Mouse (Mus musculus) heart, postnatal 0 days (tissue): ENCODE results near the gene Phf1.

Experiments used
- CTCF ChIP-seq: IDR thresholded peaks from 2 replicates; pipeline ENCODE4 v1.5.1; 2016; ENCODE audit warnings: antibody characterized with exemption, control low read depth, low read depth
- EP300 ChIP-seq: IDR thresholded peaks from 2 replicates; pipeline ENCODE4 v1.6.1; 2016; ENCODE audit warnings: antibody characterized with exemption, low read depth

DNA sequence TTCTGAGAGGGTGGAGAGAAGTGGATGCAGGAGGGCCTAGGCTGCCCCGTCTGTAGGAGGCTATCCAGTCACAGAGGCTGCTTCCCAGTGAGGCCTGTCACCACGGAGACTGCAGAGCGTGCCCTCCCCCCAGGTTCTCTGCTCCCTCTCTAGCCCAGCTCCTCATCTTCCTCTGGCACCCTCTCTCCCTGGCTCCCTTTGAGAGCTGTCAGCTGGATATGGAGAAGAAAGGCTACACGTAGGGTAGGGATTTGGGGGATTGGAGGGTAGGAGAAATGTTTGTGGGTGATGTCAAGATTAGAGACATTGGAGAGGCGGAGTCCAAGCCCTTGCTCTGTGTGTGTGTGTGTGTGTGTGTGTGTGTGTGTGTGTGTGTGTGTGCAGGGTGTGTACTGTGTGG lies 17.0 kb downstream of the Phf1 start:
- TF ChIP-seq CTCF (no peak), EP300 (no peak)
